Comparison of ENCODE assay signal across 15 mouse cellular contexts in the genomic region with DNA sequence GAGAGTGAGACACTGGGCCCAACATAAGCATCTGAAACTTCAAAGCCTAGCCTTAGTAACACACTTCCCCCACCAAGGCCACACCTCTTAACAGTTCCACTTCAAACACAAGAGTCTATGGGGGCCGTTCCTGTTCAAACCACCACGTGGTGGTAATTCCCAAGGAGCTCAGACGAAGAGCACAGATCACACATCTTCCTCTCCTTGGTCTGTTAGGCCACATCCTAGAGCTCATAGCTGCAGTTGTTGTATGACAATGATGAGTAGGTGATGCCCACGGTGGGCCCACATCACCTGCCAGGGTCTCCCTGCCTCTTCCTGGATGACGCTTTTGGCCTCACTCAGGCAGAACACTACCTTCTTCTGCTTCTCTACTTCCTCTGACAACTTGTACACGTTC. TPM values are rescaled to one million over a fixed set of nuclear protein-coding genes. Genes with fewer than 3 reads are reported as not detected.
DNase-seq lines count a peak whose midpoint lies in the region; ATAC-seq lines count a peak whose summit lies in the region.
"Had no signal": no experiment of that assay in that cellular context is flagged by ENCODE, and none has a peak within 500 bp of the region (broad histone marks: within the 10 kb centered on the region; RNA-seq: fewer than 3 reads in every experiment).

No protein-coding gene starts in this region.

- no peak for ATAC-seq in erythroblast, adult 5-6 weeks (replicated peaks; ENCODE audit: low FRiP score, poor library complexity, severe bottlenecking)
- ATAC-seq in megakaryocyte progenitor cell, adult 5-6 weeks (replicated peaks; ENCODE audit: poor library complexity), result no peak
- ATAC-seq: forebrain, embryonic 13.5 days had no signal

- peak; percentile 73 for DNase-seq in CD4-positive helper T cell, adult 2 months (ENCODE audit: low read depth, low spot score)
- DNase-seq in T-cell, adult 2 months (ENCODE audit: low spot score), result peak; percentile 84
- peak; percentile 24 to 86 for DNase-seq in natural killer cell, adult 2 months (ENCODE audit: low spot score in 2 of 2)
- peak; percentile 44 for DNase-seq in thymus, postnatal 14 days
- no peak for DNase-seq in left cerebral cortex, postnatal 10 days (ENCODE audit: extremely low spot score in 1 of 2, low spot score in 2 of 2)
- DNase-seq: adrenal gland, postnatal 36 days; cerebellum, adult 9-11 months; kidney, adult 18-20 months; kidney, postnatal 25 days; lung, postnatal 10 days; retina, postnatal 1 day; right cerebral cortex, postnatal 4 days had no signal

- intact Hi-C loops in left cerebral cortex, postnatal 10 days (cut with DNase I), result no loop called here

RNA-seq across cellular contexts. Expression of gene Zyg11b, which starts 9.8 kb away (rescaled TPM):
- 3.8 and 4.0 TPM in 2 replicates for total RNA-seq in erythroblast, adult 5-6 weeks (2015; ENCODE audit: low replicate concordance)
- 3.8 and 3.9 TPM in 2 replicates for total RNA-seq in erythroblast, adult 5-6 weeks (2017; ENCODE audit: low replicate concordance)
- 100 to 1,000 TPM; 151 to 166 TPM for total RNA-seq in left cerebral cortex, postnatal 10 days (2021)
- total RNA-seq in megakaryocyte progenitor cell, adult 5-6 weeks (2015), result 14.7 and 18.4 TPM in 2 replicates
- total RNA-seq in megakaryocyte progenitor cell, adult 5-6 weeks (2017), result 19.2 and 21.5 TPM in 2 replicates

RNA-seq across cellular contexts. Expression of gene Coa7, which starts 17.2 kb away (rescaled TPM):
- total RNA-seq in erythroblast, adult 5-6 weeks (2015; ENCODE audit: low replicate concordance), result 0.38 and 14.2 TPM in 2 replicates
- 0.51 and 0.70 TPM in 2 replicates for total RNA-seq in erythroblast, adult 5-6 weeks (2017; ENCODE audit: low replicate concordance)
- 10 to 100 TPM; 36.8 to 39.7 TPM for total RNA-seq in left cerebral cortex, postnatal 10 days (2021)
- 14.5 and 19.2 TPM in 2 replicates for total RNA-seq in megakaryocyte progenitor cell, adult 5-6 weeks (2015)
- 6.4 and 11.8 TPM in 2 replicates for total RNA-seq in megakaryocyte progenitor cell, adult 5-6 weeks (2017)

Comparison
In these comparisons a context has a peak if more than half of its experiments do, and no peak if none do; other contexts are left out.
1. DNase-seq: peak in CD4-positive helper T cell, adult 2 months (single experiment), T-cell, adult 2 months (single experiment), natural killer cell, adult 2 months (2 of 2) and thymus, postnatal 14 days (single experiment); none in left cerebral cortex, postnatal 10 days (0 of 2).
2. RNA of gene Zyg11b, which starts 9.8 kb away (total RNA-seq): 151 to 166 TPM in left cerebral cortex, postnatal 10 days; 14.7 to 21.5 TPM in megakaryocyte progenitor cell, adult 5-6 weeks and 3.8 to 4.0 TPM in erythroblast, adult 5-6 weeks; every median in the first group is over 4 times any median in the second.